Mouse (Mus musculus) liver, embryonic 14.5 days (tissue): Measurements from ENCODE around the gene Ldhb.

Experiments used
- CTCF ChIP-seq: IDR thresholded peaks from 2 replicates; pipeline ENCODE4 v1.5.1; 2016; ENCODE audit warnings: antibody characterized with exemption, low read depth, control low read depth
- EP300 ChIP-seq: IDR thresholded peaks from 2 replicates; pipeline ENCODE4 v1.6.1; 2016; ENCODE audit warnings: antibody characterized with exemption, low read depth

DNA sequence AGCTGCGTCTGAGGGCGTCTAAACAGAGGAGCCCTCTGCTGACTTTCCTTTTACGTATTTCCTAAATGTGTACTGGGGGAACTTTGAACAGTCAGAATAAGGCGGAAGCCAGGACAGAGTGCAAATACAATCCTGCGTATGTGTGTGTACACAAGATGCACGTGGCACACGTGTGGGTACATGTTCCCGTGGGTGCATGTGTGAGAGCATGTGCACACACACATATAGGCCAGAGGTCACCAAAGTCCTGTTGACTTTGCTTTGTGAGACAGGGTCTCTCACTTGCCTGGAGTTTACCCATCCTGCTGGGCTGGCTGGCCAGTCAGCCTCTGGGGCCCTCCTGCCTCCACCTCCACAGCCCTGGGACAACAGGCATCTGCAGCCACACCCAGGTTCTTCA, 36.6 kb downstream of the Ldhb start:
- TF ChIP-seq EP300 (no peak), CTCF (no peak)
